Mouse (Mus musculus): ENCODE measurements at regions not wholly inside any gene's neighbourhood (a gene's known extent, or its start where the extent isn't known, plus 50 kb on each side); places are given as distances from the start of the nearest gene placed in this dataset.

GRCm38 (mm10) chr13:44055573-44056491 lies 271.3 kb downstream of the Cd83 start:
- Histone ChIP-seq H3K9ac (peak overlapping the region; percentile 32; the same call in 1 of the 2 replicates), H3K4me3 (replicated peaks; ENCODE audit: low read length) (no peak overlapping the region), H3K4me1 (replicated peaks; ENCODE audit: control insufficient read depth, insufficient read depth, low read length) (peaks cover 18% of the 10 kb centered on the region), H3K36me3 (replicated peaks; ENCODE audit: control insufficient read depth, insufficient read depth) (no peaks in the 10 kb centered on the region), H3K27me3 (ENCODE audit: control insufficient read depth, insufficient read depth, low read length) (no peaks in the 10 kb centered on the region), H3K4me2 (replicated peaks) (peak overlapping the region; percentile 19; the same call in 1 of the 2 replicates), H3K9me3 (ENCODE audit: control insufficient read depth, low read length) (no peaks in the 10 kb centered on the region), H3K27ac (no peak overlapping the region)
- ATAC-seq (ENCODE audit: low FRiP score) (no peak), DNase-seq (ENCODE audit: low spot score) (no peak)
- WGBS: 45% methylated on average over 20 of the region's 20 CpGs

GRCm38 (mm10) chr13:44056716-44057115 lies 272.1 kb downstream of the Cd83 start:
- Histone ChIP-seq H3K4me3 (replicated peaks; ENCODE audit: low read length) (no peak overlapping the region), H3K9me3 (ENCODE audit: control insufficient read depth, low read length) (no peaks in the 10 kb centered on the region), H3K4me2 (replicated peaks) (no peak overlapping the region), H3K27me3 (ENCODE audit: control insufficient read depth, insufficient read depth, low read length) (no peaks in the 10 kb centered on the region), H3K9ac (no peak overlapping the region), H3K27ac (no peak overlapping the region), H3K36me3 (replicated peaks; ENCODE audit: control insufficient read depth, insufficient read depth) (no peaks in the 10 kb centered on the region), H3K4me1 (replicated peaks; ENCODE audit: control insufficient read depth, insufficient read depth, low read length) (peaks cover 18% of the 10 kb centered on the region)
- ATAC-seq (ENCODE audit: low FRiP score) (no peak), DNase-seq (ENCODE audit: low spot score) (no peak)
- 68% methylated on average over 9 of the region's 9 CpGs for WGBS

- ATAC-seq (ENCODE audit: low FRiP score): no peak
- no peak overlapping the region for H3K27ac ChIP-seq
- WGBS: 95% methylated on average over 5 of the region's 5 CpGs
Measured at GRCm38 (mm10) chr13:44057542-44057941, 273.0 kb downstream of the Cd83 start.

GRCm38 (mm10) chr13:44058277-44058676 lies 273.7 kb downstream of the Cd83 start:
- Histone ChIP-seq H3K4me3 (replicated peaks; ENCODE audit: low read length) (no peak overlapping the region), H3K9me3 (ENCODE audit: control insufficient read depth, low read length) (no peaks in the 10 kb centered on the region), H3K4me1 (replicated peaks; ENCODE audit: control insufficient read depth, insufficient read depth, low read length) (peaks cover 27% of the 10 kb centered on the region), H3K9ac (no peak overlapping the region), H3K4me2 (replicated peaks) (no peak overlapping the region), H3K36me3 (replicated peaks; ENCODE audit: control insufficient read depth, insufficient read depth) (no peaks in the 10 kb centered on the region), H3K27me3 (ENCODE audit: control insufficient read depth, insufficient read depth, low read length) (no peaks in the 10 kb centered on the region), H3K27ac (no peak overlapping the region)
- no peak for DNase-seq (ENCODE audit: low spot score)
- ATAC-seq (ENCODE audit: low FRiP score): no peak
- 94% methylated on average over 2 of the region's 2 CpGs for WGBS

More at GRCm38 (mm10) chr13:44057542-44057941, 273.0 kb downstream of the Cd83 start:
- Histone ChIP-seq H3K4me2 (replicated peaks) (no peak overlapping the region), H3K9me3 (ENCODE audit: control insufficient read depth, low read length) (no peaks in the 10 kb centered on the region), H3K9ac (no peak overlapping the region), H3K4me3 (replicated peaks; ENCODE audit: low read length) (no peak overlapping the region), H3K27me3 (ENCODE audit: control insufficient read depth, insufficient read depth, low read length) (no peaks in the 10 kb centered on the region), H3K4me1 (replicated peaks; ENCODE audit: control insufficient read depth, insufficient read depth, low read length) (peaks cover 26% of the 10 kb centered on the region), H3K36me3 (replicated peaks; ENCODE audit: control insufficient read depth, insufficient read depth) (no peaks in the 10 kb centered on the region)
- no peak for DNase-seq (ENCODE audit: low spot score)

GRCm38 (mm10) chr13:44059436-44059835 lies 274.9 kb downstream of the Cd83 start:
- Histone ChIP-seq H3K9me3 (ENCODE audit: control insufficient read depth, low read length) (no peaks in the 10 kb centered on the region), H3K4me1 (replicated peaks; ENCODE audit: control insufficient read depth, insufficient read depth, low read length) (peaks cover 27% of the 10 kb centered on the region), H3K4me3 (replicated peaks; ENCODE audit: low read length) (no peak overlapping the region), H3K4me2 (replicated peaks) (no peak overlapping the region), H3K27ac (no peak overlapping the region), H3K36me3 (replicated peaks; ENCODE audit: control insufficient read depth, insufficient read depth) (no peaks in the 10 kb centered on the region), H3K27me3 (ENCODE audit: control insufficient read depth, insufficient read depth, low read length) (no peaks in the 10 kb centered on the region), H3K9ac (no peak overlapping the region)
- WGBS: 64% methylated on average over 8 of the region's 8 CpGs
- ATAC-seq (ENCODE audit: low FRiP score) (no peak), DNase-seq (ENCODE audit: low spot score) (no peak)

GRCm38 (mm10) chr13:44061286-44061685 lies 276.7 kb downstream of the Cd83 start:
- H3K4me1 ChIP-seq (replicated peaks; ENCODE audit: control insufficient read depth, insufficient read depth, low read length): peaks cover 15% of the 10 kb centered on the region
- 85% methylated on average over 4 of the region's 4 CpGs for WGBS
- no peak for ATAC-seq (ENCODE audit: low FRiP score)

GRCm38 (mm10) chr13:44061721-44062300 lies 277.2 kb downstream of the Cd83 start:
- no peak for DNase-seq (ENCODE audit: low spot score)
- H3K27me3 ChIP-seq (ENCODE audit: control insufficient read depth, insufficient read depth, low read length): no peaks in the 10 kb centered on the region
- no peaks in the 10 kb centered on the region for H3K36me3 ChIP-seq (replicated peaks; ENCODE audit: control insufficient read depth, insufficient read depth)
- no peaks in the 10 kb centered on the region for H3K9me3 ChIP-seq (ENCODE audit: control insufficient read depth, low read length)
- H3K4me2 ChIP-seq (replicated peaks): no peak overlapping the region
- no peak overlapping the region for H3K4me3 ChIP-seq (replicated peaks; ENCODE audit: low read length)
- no peak overlapping the region for H3K9ac ChIP-seq
- ATAC-seq (ENCODE audit: low FRiP score): no peak
- peaks cover 10% of the 10 kb centered on the region; the same call in 1 of the 2 replicates for H3K4me1 ChIP-seq (replicated peaks; ENCODE audit: control insufficient read depth, insufficient read depth, low read length)
- H3K27ac ChIP-seq: no peak overlapping the region
- WGBS: 51% methylated on average over 7 of the region's 7 CpGs

More at GRCm38 (mm10) chr13:44061286-44061685, 276.7 kb downstream of the Cd83 start:
- no peaks in the 10 kb centered on the region for H3K9me3 ChIP-seq (ENCODE audit: control insufficient read depth, low read length)
- no peak overlapping the region for H3K4me2 ChIP-seq (replicated peaks)
- no peak overlapping the region for H3K27ac ChIP-seq
- H3K36me3 ChIP-seq (replicated peaks; ENCODE audit: control insufficient read depth, insufficient read depth): no peaks in the 10 kb centered on the region
- H3K9ac ChIP-seq: no peak overlapping the region
- H3K27me3 ChIP-seq (ENCODE audit: control insufficient read depth, insufficient read depth, low read length): no peaks in the 10 kb centered on the region
- no peak for DNase-seq (ENCODE audit: low spot score)
- no peak overlapping the region for H3K4me3 ChIP-seq (replicated peaks; ENCODE audit: low read length)

GRCm38 (mm10) chr13:44063317-44063716 lies 278.7 kb downstream of the Cd83 start:
- DNase-seq (ENCODE audit: low spot score) (no peak), ATAC-seq (ENCODE audit: low FRiP score) (no peak)
- H3K9me3 ChIP-seq (ENCODE audit: control insufficient read depth, low read length): no peaks in the 10 kb centered on the region
- H3K9ac ChIP-seq: no peak overlapping the region
- H3K27ac ChIP-seq: no peak overlapping the region
- H3K36me3 ChIP-seq (replicated peaks; ENCODE audit: control insufficient read depth, insufficient read depth): no peaks in the 10 kb centered on the region
- no peak overlapping the region for H3K4me2 ChIP-seq (replicated peaks)
- 75% methylated on average over 8 of the region's 8 CpGs for WGBS
- peaks cover 9% of the 10 kb centered on the region; the same call in 1 of the 2 replicates for H3K4me1 ChIP-seq (replicated peaks; ENCODE audit: control insufficient read depth, insufficient read depth, low read length)
- no peaks in the 10 kb centered on the region for H3K27me3 ChIP-seq (ENCODE audit: control insufficient read depth, insufficient read depth, low read length)
- no peak overlapping the region for H3K4me3 ChIP-seq (replicated peaks; ENCODE audit: low read length)

- DNase-seq (ENCODE audit: low spot score) (no peak), ATAC-seq (ENCODE audit: low FRiP score) (no peak)
- Histone ChIP-seq H3K4me2 (replicated peaks) (no peak overlapping the region), H3K27ac (no peak overlapping the region), H3K36me3 (replicated peaks; ENCODE audit: control insufficient read depth, insufficient read depth) (no peaks in the 10 kb centered on the region), H3K27me3 (ENCODE audit: control insufficient read depth, insufficient read depth, low read length) (no peaks in the 10 kb centered on the region), H3K9me3 (ENCODE audit: control insufficient read depth, low read length) (no peaks in the 10 kb centered on the region), H3K9ac (no peak overlapping the region), H3K4me3 (replicated peaks; ENCODE audit: low read length) (no peak overlapping the region), H3K4me1 (replicated peaks; ENCODE audit: control insufficient read depth, insufficient read depth, low read length) (peaks cover 9% of the 10 kb centered on the region; the same call in 1 of the 2 replicates)
- 69% methylated on average over 3 of the region's 3 CpGs for WGBS
Measured at GRCm38 (mm10) chr13:44064026-44064425, 279.5 kb downstream of the Cd83 start.
